Mouse (Mus musculus) granulocyte monocyte progenitor cell, adult 5-6 weeks (primary cell): ENCODE measurements at regions not wholly inside any gene's neighbourhood (a gene's known extent, or its start where the extent isn't known, plus 50 kb on each side); places are given as distances from the start of the nearest gene placed in this dataset.

ENCODE experiments used
- ATAC-seq: replicated peaks from 2 replicates; pipeline ENCODE4 v1.8.0; 2016; ENCODE audit warnings: mild to moderate bottlenecking, moderate TSS enrichment, inconsistent platforms; ENCODE audit not compliant: poor library complexity, severe bottlenecking

GRCm38 (mm10) chr8:76514132-76514531 is 385.1 kb upstream of the Nr3c2 start:
- no peak for ATAC-seq

GRCm38 (mm10) chr8:76538806-76539480 is 360.3 kb upstream of the Nr3c2 start:
- ATAC-seq, result no peak

- peak; percentile 81 for ATAC-seq
Observed at GRCm38 (mm10) chr8:76539638-76540037, 359.6 kb upstream of the Nr3c2 start.

GRCm38 (mm10) chr8:76540611-76541010 is 358.6 kb upstream of the Nr3c2 start:
- no peak for ATAC-seq

GRCm38 (mm10) chr8:76551681-76552080 is 347.6 kb upstream of the Nr3c2 start:
- no peak for ATAC-seq

- no peak for ATAC-seq
Observed at GRCm38 (mm10) chr8:76601566-76601965, 297.7 kb upstream of the Nr3c2 start.

- ATAC-seq, result no peak
Observed at GRCm38 (mm10) chr8:76618721-76619120, 280.5 kb upstream of the Nr3c2 start.

GRCm38 (mm10) chr8:76620853-76621252 is 278.4 kb upstream of the Nr3c2 start:
- no peak for ATAC-seq

- ATAC-seq, result no peak
Observed at GRCm38 (mm10) chr8:76633086-76633485, 266.2 kb upstream of the Nr3c2 start.
